Mouse (Mus musculus) erythroid progenitor cell, adult 5-6 weeks (primary cell): Measurements from ENCODE around the gene Klb. TPM values are rescaled to one million over a fixed set of nuclear protein-coding genes. Genes with fewer than 3 reads are reported as not detected.

Source experiments
- total RNA-seq, 2 experiments: library from RNA; stranded (forward) in 1 of 2; stranded (reverse) in 1 of 2; fragments of 150-400 nt in 1 of 2; fragments of 186-747, 209-891 nt in 1 of 2; gene quantifications; 2 replicates each; pipeline versions ENCODE4 v1.2.3 to v1.2.4; 2015 to 2017; ENCODE audit warnings: low replicate concordance in 2 of 2

Gene Klb
- total RNA-seq, 2 experiments from 2014 or later: not detected

Other genes starting within 250 kb of the Klb start
- gene Klhl5, start 240.8 kb upstream of the Klb start, total RNA-seq (2015; ENCODE audit: low replicate concordance): 14.4 and 22.2 TPM in 2 replicates
- 6.4 and 6.8 TPM in 2 replicates for gene Klhl5, start 240.8 kb upstream of the Klb start, total RNA-seq (2017; ENCODE audit: low replicate concordance)
- gene Wdr19, start 148.6 kb upstream of the Klb start, total RNA-seq (2015; ENCODE audit: low replicate concordance): 0.42 and 2.2 TPM in 2 replicates
- gene Wdr19, start 148.6 kb upstream of the Klb start, total RNA-seq (2017; ENCODE audit: low replicate concordance): 0.13 and 0.61 TPM in 2 replicates
- gene Rfc1, start 12.6 kb upstream of the Klb start, total RNA-seq (2015; ENCODE audit: low replicate concordance): 43.2 and 56.2 TPM in 2 replicates
- gene Rfc1, start 12.6 kb upstream of the Klb start, total RNA-seq (2017; ENCODE audit: low replicate concordance): 43.8 and 79.5 TPM in 2 replicates
- 812 and 916 TPM in 2 replicates for gene Rpl9, start 43.1 kb downstream of the Klb start, total RNA-seq (2015; ENCODE audit: low replicate concordance)
- gene Rpl9, start 43.1 kb downstream of the Klb start, total RNA-seq (2017; ENCODE audit: low replicate concordance): 392 and 459 TPM in 2 replicates
- gene Lias, start 43.2 kb downstream of the Klb start, total RNA-seq (2015; ENCODE audit: low replicate concordance): 30.6 and 33.1 TPM in 2 replicates
- gene Lias, start 43.2 kb downstream of the Klb start, total RNA-seq (2017; ENCODE audit: low replicate concordance): 37.1 and 54.7 TPM in 2 replicates
- 11.9 and 18.0 TPM in 2 replicates for gene Ugdh, start 87.6 kb downstream of the Klb start, total RNA-seq (2015; ENCODE audit: low replicate concordance)
- 4.0 and 17.6 TPM in 2 replicates for gene Ugdh, start 87.6 kb downstream of the Klb start, total RNA-seq (2017; ENCODE audit: low replicate concordance)
- not detected in 2 replicates for gene Gm43552, start 144.5 kb downstream of the Klb start, total RNA-seq (2015; ENCODE audit: low replicate concordance)
- gene Gm43552, start 144.5 kb downstream of the Klb start, total RNA-seq (2017; ENCODE audit: low replicate concordance): not detected in 2 replicates
- gene Smim14, start 188.9 kb downstream of the Klb start, total RNA-seq (2015; ENCODE audit: low replicate concordance): 36.5 and 44.3 TPM in 2 replicates
- 13.5 and 18.9 TPM in 2 replicates for gene Smim14, start 188.9 kb downstream of the Klb start, total RNA-seq (2017; ENCODE audit: low replicate concordance)
- 79.6 and 94.1 TPM in 2 replicates for gene Ube2k, start 188.9 kb downstream of the Klb start, total RNA-seq (2015; ENCODE audit: low replicate concordance)
- 34.3 and 37.0 TPM in 2 replicates for gene Ube2k, start 188.9 kb downstream of the Klb start, total RNA-seq (2017; ENCODE audit: low replicate concordance)